Mouse (Mus musculus) cerebellum, adult (tissue): Measurements from ENCODE around the gene Ankub1.

ENCODE experiments used
- ATAC-seq: cut with Nextera tagmentation; 2 replicates; pipeline ENCODE4 v1.9.2; 2017; ENCODE audit warnings: mild to moderate bottlenecking, moderate library complexity, mixed read lengths; ENCODE audit not compliant: insufficient number of reproducible peaks, low FRiP score, low TSS enrichment

Ankub1 gene

DNA sequence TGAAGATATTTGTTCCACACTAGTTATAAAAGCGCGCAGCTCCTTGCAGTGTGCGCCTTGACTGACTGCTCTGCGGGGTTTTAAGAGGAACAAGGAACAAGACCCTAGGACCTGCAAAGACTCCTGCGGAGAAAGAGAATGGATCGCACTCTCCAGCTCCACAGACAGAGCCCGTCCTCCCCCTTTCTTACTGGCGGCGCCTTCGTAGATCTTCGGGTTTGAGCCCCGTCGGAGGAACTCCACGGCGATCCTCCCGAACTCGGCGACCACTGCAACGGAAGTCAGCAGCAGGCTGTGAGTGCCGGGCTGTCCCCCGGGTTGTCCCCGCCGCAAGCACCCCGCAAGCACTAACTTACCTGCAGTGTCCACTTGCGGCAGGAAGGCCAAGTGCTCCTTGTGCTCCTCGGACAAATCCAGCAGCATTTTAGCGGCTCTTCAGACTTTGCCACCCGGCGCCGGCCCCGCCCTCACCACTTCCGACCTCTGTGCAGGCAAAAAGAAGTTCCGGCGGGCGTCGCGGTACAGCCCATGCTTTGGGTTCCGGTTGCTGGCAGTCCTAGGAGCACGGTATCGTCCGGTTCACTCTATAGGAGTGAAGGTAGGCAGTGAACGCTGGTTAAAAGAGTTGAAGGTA, 41.3 kb downstream of the Ankub1 start, which contains the start of gene Commd2:
TSS of gene Commd2 (minus strand) at position 485 of the 634 bp plus-strand sequence.
- ATAC-seq: peak; percentile 94

DNA sequence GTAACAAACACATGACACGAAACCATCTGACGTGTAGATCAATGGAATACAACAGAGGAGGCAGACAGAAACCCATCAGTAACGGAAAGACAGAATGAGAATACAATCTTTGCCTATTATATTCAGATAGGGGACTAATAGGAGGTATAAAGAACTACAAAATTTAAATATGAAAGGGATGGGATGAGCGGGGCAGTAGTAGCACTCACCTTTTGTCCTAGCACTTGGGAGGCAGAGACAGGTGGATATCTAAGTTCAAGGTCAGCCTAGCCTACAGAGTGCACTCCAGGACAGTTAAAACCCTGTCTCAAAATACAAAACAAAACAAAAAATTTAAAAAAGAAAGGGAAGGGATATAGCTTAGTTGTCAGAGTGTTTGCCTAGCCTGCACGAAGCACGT, 49.4 kb downstream of the Ankub1 start:
- no peak for ATAC-seq

DNA sequence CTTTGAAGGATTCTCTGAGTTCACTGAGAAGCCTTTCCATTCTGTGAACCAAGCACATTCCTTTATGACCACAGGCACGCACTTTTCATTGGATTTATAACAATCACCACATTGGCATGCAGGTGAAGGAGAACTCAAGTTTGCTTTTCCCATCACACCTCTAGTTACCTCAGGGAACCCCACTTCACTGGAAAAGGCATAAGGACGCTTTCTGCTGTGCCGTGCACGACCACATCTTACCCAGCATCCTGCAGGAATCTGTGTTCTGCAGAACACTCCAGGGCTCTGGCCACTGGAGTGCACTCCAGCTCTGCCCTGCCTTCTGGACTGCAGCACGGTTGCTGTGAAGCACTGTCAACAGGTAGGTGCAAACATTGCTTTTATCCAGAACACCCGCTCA, 55.0 kb downstream of the Ankub1 start:
- no peak for ATAC-seq

DNA sequence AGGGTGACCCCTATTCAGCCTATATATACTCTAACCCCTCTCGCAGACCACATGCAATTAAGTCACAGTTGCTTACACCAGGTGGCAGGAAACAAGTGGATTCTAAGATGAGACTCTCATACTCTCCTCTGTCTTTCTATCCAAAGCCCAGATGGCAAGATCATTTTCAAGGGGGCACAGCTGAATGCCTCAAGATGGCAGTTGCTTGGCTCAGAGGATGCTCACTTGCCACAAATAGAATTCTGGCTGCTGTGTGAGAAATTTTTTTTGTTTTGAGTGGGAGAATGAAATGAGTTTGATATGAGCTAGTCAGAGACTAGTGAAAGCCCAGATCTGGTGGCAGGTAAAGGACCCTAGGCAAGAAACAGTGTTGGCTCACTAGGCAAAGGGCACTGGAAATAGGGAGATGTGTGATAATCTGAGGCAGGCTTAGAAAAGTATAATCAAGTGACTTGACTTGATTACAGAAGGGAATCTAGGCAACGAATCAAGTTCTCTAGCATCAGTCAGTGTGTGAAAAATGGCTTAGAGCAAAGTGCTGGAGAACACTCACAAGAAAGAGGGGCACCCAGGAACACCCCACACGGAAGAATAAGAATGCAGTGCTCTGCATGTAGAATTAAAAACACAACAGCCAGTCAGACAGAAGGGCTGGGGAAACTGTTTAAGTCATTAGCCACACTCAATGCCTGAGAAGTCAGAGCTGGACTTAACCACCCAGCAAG, 57.7 kb downstream of the Ankub1 start:
- no peak for ATAC-seq

DNA sequence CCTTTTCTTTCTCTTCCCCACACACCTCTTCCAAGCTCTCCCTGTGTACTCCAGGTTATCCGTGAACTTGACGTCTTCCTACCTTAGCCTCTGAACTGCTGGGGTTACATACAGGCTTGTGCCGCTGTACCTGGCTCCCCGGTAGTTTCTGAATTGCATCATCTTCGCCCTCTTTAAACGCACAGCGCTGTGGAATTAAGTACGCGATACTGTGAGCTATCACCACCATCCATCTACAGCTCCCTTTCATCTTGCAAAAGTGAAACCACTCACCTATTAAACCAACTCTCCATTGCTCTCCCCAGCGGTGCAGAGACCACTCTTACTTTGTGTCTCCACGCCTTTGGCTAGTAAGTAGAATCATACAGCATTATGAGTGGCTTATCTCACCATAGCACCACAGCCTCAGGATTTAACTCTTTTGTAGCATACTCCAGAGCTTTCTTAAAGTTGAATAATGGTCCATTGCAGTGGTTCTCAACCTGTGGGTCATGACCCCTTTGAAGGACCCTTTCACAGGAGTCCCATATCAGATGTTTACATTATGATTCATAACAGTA, 65.6 kb downstream of the Ankub1 start:
- no peak for ATAC-seq

DNA sequence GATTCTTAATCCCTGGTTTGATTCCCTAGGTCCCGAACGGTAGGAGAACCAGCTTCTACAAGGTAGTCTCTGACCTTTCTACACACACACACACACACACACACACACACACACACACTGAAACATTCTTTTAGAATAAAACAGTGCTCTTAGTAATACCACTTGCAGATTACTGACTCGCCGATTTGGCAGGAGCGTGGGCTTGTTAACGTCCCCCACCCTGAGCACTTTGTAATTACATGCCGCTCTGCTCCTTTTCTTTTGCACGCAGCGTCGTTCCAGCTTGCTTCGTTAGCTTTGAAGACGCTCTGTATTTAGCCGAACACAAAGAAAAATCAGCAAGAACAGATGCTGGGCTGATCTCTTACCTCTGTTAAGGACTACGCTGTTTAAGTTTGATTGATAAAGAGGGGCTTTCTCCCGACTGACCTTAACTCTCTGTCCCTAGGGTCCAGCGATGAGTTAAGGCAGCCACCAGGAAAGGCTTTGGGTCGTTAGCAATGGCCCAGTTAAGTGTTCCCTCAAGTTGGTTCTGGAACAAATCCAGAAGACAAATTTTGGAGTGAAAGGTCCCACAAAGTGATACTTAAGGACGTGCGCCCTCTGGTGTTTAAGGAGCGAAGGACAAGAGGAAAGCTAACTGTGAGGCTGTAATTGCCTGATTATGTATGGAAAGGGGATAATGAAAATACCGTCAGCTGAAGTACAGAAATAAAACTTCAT, 67.2 kb downstream of the Ankub1 start:
- ATAC-seq: peak; percentile 88

DNA sequence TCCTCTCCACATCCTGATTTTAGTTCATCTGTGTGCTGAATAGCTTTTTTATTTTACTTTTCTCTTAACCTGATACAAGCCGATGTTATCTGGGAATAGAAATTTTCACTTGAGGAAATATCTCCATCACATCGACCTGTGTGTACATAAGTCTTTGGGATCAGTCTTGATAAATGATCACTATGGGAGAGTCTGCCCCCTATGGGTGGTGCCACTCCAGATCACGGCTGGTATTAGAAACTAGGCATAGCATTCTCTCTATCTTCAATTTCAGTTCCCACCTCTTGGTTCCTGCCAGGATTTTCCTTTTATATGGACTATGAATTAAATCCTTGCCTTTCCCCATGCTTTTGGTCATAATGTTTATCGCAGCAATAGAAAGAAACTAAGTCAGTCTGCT, 72.9 kb downstream of the Ankub1 start:
- no peak for ATAC-seq

DNA sequence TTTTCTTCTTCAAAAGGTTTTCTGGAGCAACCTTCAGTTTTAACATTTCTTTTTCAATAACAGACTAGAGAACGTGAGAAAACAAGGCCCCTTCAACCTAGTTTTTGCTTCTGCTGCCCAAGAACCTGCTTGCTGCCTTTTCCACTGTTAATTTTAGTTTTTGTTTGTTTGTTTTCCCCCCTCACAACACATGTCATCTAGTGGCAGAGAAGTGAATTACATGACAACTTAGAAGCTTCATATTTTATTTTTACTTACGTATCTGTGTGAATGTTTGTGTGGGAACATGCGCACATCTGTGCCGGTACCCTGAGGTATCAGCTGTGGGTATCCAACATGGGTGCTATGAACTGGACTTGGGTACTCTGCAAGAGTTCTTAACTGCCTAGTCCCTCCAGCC, 76.9 kb downstream of the Ankub1 start:
- no peak for ATAC-seq

DNA sequence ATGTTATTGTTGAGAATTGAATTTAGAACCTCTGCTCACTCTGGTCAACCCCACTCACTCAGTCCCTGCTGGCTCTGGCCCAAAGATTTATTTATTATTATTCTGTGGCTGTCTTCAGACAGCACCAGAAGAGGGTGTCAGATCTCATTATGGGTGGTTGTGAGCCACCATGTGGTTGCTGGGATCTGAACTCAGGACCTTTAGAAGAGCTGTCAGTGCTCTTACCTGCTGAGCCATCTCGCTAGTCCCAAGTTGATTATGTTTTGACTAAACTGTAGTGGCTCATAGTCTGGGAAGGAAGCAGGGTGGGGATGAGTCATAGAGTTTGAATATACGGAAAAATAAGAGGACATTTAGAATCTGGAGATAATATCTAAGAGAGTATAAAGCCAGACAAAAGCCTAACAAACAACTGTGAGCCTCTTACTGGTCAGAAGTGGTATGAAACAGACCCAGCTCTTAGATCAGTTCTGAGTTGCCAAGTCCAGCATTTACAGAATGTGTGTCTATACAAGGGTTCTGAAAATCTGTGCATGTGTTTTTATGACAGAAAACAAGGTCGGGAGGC, 80.1 kb downstream of the Ankub1 start:
- ATAC-seq: no peak

DNA sequence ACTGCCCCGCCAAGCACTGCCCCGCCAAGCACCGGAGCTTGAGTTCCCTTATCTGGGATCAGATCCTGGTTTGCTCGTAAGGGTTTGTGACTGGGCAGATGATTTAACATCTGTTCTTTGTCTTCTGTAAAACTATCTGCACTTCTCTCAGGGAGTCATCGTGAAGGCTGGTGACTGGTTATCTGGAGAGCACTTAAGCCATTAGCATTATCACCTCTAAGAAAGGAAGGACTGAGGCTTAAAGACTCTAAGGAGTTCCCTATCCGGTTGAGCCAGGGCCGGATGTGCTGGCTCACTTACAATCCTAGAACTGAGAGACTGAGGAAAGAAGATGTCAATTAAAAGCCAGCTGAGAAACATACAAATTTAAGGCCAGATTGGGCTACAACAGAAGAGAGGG, 80.8 kb downstream of the Ankub1 start:
- no peak for ATAC-seq
